Mouse (Mus musculus) cerebellum, adult 9-10 months (tissue): ENCODE data around the gene Tcl1b3.
"Not testable (repeated sequence)": the region's sequence is repeated elsewhere in the genome, so short reads cannot be mapped to it uniquely, and the experiment has no call there.

Experiments
- DNase-seq: peaks from one replicate; pipeline ENCODE4 v3.0.0; 2022

Gene Tcl1b3

GRCm38 (mm10) chr12:105190743-105191142, at the start of gene Tcl1b3:
Gene Tcl1b3 (plus strand): TSS chr12:105191043.
- DNase-seq, result not testable (repeated sequence)

- DNase-seq, result no peak
Measured at GRCm38 (mm10) chr12:105143096-105143495, 47.7 kb upstream of the Tcl1b3 start.

GRCm38 (mm10) chr12:105144928-105145327, 45.9 kb upstream of the Tcl1b3 start:
- DNase-seq, result not testable (repeated sequence)

GRCm38 (mm10) chr12:105145714-105146113, 45.1 kb upstream of the Tcl1b3 start, which contains the start of gene Tcl1b2:
Gene Tcl1b2 (plus strand): TSS chr12:105146014.
- no peak for DNase-seq

GRCm38 (mm10) chr12:105155286-105155685, 35.6 kb upstream of the Tcl1b3 start:
- DNase-seq, result not testable (repeated sequence)

- no peak for DNase-seq
Measured at GRCm38 (mm10) chr12:105158842-105159241, 32.0 kb upstream of the Tcl1b3 start.

- no peak for DNase-seq
Measured at GRCm38 (mm10) chr12:105159390-105159789, 31.5 kb upstream of the Tcl1b3 start, which contains the start of gene Tcl1b1. Gene Tcl1b1 (plus strand): TSS chr12:105159690.

GRCm38 (mm10) chr12:105166734-105167133, 24.1 kb upstream of the Tcl1b3 start:
- no peak for DNase-seq

GRCm38 (mm10) chr12:105173366-105173765, 17.5 kb upstream of the Tcl1b3 start:
- no peak for DNase-seq

- peak; percentile 9 for DNase-seq
Measured at GRCm38 (mm10) chr12:105174318-105174717, 16.5 kb upstream of the Tcl1b3 start.

- DNase-seq, result not testable (repeated sequence)
Measured at GRCm38 (mm10) chr12:105176044-105176443, 14.8 kb upstream of the Tcl1b3 start, which contains the start of gene Tcl1b5. Gene Tcl1b5 (plus strand): TSS chr12:105176344.

GRCm38 (mm10) chr12:105181040-105181644, 9.7 kb upstream of the Tcl1b3 start:
- DNase-seq, result not testable (repeated sequence)

- DNase-seq, result not testable (repeated sequence)
Measured at GRCm38 (mm10) chr12:105188980-105189379, 1.9 kb upstream of the Tcl1b3 start.

GRCm38 (mm10) chr12:105199684-105200497, 9.0 kb downstream of the Tcl1b3 start:
- DNase-seq, result not testable (repeated sequence)

GRCm38 (mm10) chr12:105201657-105202056, 10.8 kb downstream of the Tcl1b3 start, which contains the start of gene Tcl1b4:
Gene Tcl1b4 (plus strand): TSS chr12:105201957.
- not testable (repeated sequence) for DNase-seq

GRCm38 (mm10) chr12:105207071-105207470, 16.2 kb downstream of the Tcl1b3 start:
- no peak for DNase-seq

- DNase-seq, result no peak
Measured at GRCm38 (mm10) chr12:105208441-105208840, 17.6 kb downstream of the Tcl1b3 start.

- DNase-seq, result no peak
Measured at GRCm38 (mm10) chr12:105209231-105209630, 18.4 kb downstream of the Tcl1b3 start.

- DNase-seq, result no peak
Measured at GRCm38 (mm10) chr12:105217101-105217760, 26.4 kb downstream of the Tcl1b3 start.

- no peak for DNase-seq
Measured at GRCm38 (mm10) chr12:105222601-105223319, 31.9 kb downstream of the Tcl1b3 start, which contains the start of gene Tcl1. Gene Tcl1 (minus strand): TSS chr12:105222793.

- no peak for DNase-seq
Measured at GRCm38 (mm10) chr12:105224621-105225320, 33.9 kb downstream of the Tcl1b3 start.

- DNase-seq, result no peak
Measured at GRCm38 (mm10) chr12:105234362-105234761, 43.5 kb downstream of the Tcl1b3 start.
